Mouse (Mus musculus): Measurements from ENCODE around the gene Dlx1.

Dlx1 gene

GRCm38 (mm10) chr2:71528014-71528713 lies at the start of gene Dlx1:
Gene Dlx1, plus strand, starts transcription at chr2:71528113.
- DNase-seq: no peak

- DNase-seq: no peak
Measured at GRCm38 (mm10) chr2:71479917-71480316, 48.0 kb upstream of the Dlx1 start.

GRCm38 (mm10) chr2:71481825-71482224 lies 46.1 kb upstream of the Dlx1 start:
- no peak for DNase-seq

- no peak for DNase-seq
Measured at GRCm38 (mm10) chr2:71483046-71483716, 44.7 kb upstream of the Dlx1 start.

- no peak for DNase-seq
Measured at GRCm38 (mm10) chr2:71483717-71484066, 44.2 kb upstream of the Dlx1 start.

- no peak for DNase-seq
Measured at GRCm38 (mm10) chr2:71491295-71491694, 36.6 kb upstream of the Dlx1 start.

GRCm38 (mm10) chr2:71493161-71493683 lies 34.7 kb upstream of the Dlx1 start:
- DNase-seq: no peak

- no peak for DNase-seq
Measured at GRCm38 (mm10) chr2:71494503-71494902, 33.4 kb upstream of the Dlx1 start.

GRCm38 (mm10) chr2:71494971-71495370 lies 32.9 kb upstream of the Dlx1 start:
- no peak for DNase-seq

GRCm38 (mm10) chr2:71497175-71497574 lies 30.7 kb upstream of the Dlx1 start:
- no peak for DNase-seq

- no peak for DNase-seq
Measured at GRCm38 (mm10) chr2:71499276-71500230, 28.4 kb upstream of the Dlx1 start.

- no peak for DNase-seq
Measured at GRCm38 (mm10) chr2:71504852-71505251, 23.1 kb upstream of the Dlx1 start.

GRCm38 (mm10) chr2:71511209-71511608 lies 16.7 kb upstream of the Dlx1 start:
- no peak for DNase-seq

GRCm38 (mm10) chr2:71512326-71512725 lies 15.6 kb upstream of the Dlx1 start:
- no peak for DNase-seq

GRCm38 (mm10) chr2:71516995-71517394 lies 10.9 kb upstream of the Dlx1 start:
- no peak for DNase-seq

GRCm38 (mm10) chr2:71517466-71518099 lies 10.3 kb upstream of the Dlx1 start:
- no peak for DNase-seq

GRCm38 (mm10) chr2:71522871-71523270 lies 5.0 kb upstream of the Dlx1 start:
- DNase-seq: no peak

GRCm38 (mm10) chr2:71523431-71523830 lies 4.5 kb upstream of the Dlx1 start:
- DNase-seq: no peak

- DNase-seq: no peak
Measured at GRCm38 (mm10) chr2:71524763-71525162, 3.1 kb upstream of the Dlx1 start.

GRCm38 (mm10) chr2:71526595-71527322 lies 1.2 kb upstream of the Dlx1 start:
- DNase-seq: no peak

GRCm38 (mm10) chr2:71527323-71528013 lies 445 bp upstream of the Dlx1 start:
- DNase-seq: no peak
